Mouse (Mus musculus) MEL (cell line): ENCODE data around the gene Rpl41. TPM values are rescaled to one million over a fixed set of nuclear protein-coding genes. Genes with fewer than 3 reads are reported as not detected.

Experiments
- DNase-seq: peaks from one replicate; pipeline ENCODE4 v3.0.0; 2011; ENCODE audit warnings: low read depth, low spot score
- H3K27ac ChIP-seq: 2 replicates; pipeline ENCODE4 v1.5.1; 2012; ENCODE audit warnings: low read depth, mild to moderate bottlenecking, control low read depth, low read length, moderate library complexity; ENCODE audit not compliant: control insufficient read depth
- H3K27me3 ChIP-seq, 2 experiments: fragments of 150-350 bp in 1 of 2; sonication (generic) in 1 of 2; 2 replicates each; pipeline ENCODE4 v1.6.1; 2012; ENCODE audit warnings: low read length in 2 of 2, mild to moderate bottlenecking in 2 of 2, improper control_type of control experiment in 1 of 2, moderate library complexity in 1 of 2; ENCODE audit not compliant: insufficient read depth in 2 of 2, control insufficient read depth in 1 of 2
- H3K36me3 ChIP-seq, 2 experiments: 2 replicates each; pipeline ENCODE4 v1.6.1; 2012 to 2014; ENCODE audit warnings: low read length in 2 of 2, improper control_type of control experiment in 1 of 2, inconsistent platforms in 1 of 2, mild to moderate bottlenecking in 1 of 2; ENCODE audit not compliant: insufficient read depth in 2 of 2, control insufficient read depth in 1 of 2
- H3K4me1 ChIP-seq, 2 experiments: fragments of 150-350 bp in 1 of 2; sonication (generic) in 1 of 2; 2 replicates each; pipeline ENCODE4 v1.6.1; 2012; ENCODE audit warnings: low read length in 2 of 2, improper control_type of control experiment in 1 of 2, mild to moderate bottlenecking in 1 of 2; ENCODE audit not compliant: insufficient read depth in 2 of 2, control insufficient read depth in 1 of 2
- H3K4me3 ChIP-seq, 2 experiments: fragments of 150-350 bp in 1 of 2; sonication (generic) in 1 of 2; 2 replicates each; pipeline ENCODE4 v1.5.1; 2012; ENCODE audit warnings: low read depth in 2 of 2, low read length in 2 of 2, mild to moderate bottlenecking in 2 of 2, moderate library complexity in 2 of 2, control low read depth in 1 of 2, improper control_type of control experiment in 1 of 2; ENCODE audit not compliant: control insufficient read depth in 1 of 2, insufficient read depth in 1 of 2
- H3K79me2 ChIP-seq: 2 replicates; pipeline ENCODE4 v1.6.1; 2012; ENCODE audit warnings: mild to moderate bottlenecking, low read length, moderate library complexity; ENCODE audit not compliant: control insufficient read depth, poor library complexity, insufficient read depth
- H3K9ac ChIP-seq: 2 replicates; pipeline ENCODE4 v1.6.1; 2012; ENCODE audit warnings: low read depth, mild to moderate bottlenecking, control low read depth, low read length, moderate library complexity; ENCODE audit not compliant: control insufficient read depth, poor library complexity, severe bottlenecking
- H3K9me3 ChIP-seq: fragments of 150-350 bp; sonication (generic); replicated peaks from 2 replicates; pipeline ENCODE4 v1.6.1; 2012; ENCODE audit warnings: mild to moderate bottlenecking, low read length, improper control_type of control experiment, moderate library complexity; ENCODE audit not compliant: insufficient read depth
- CHD2 ChIP-seq: IDR thresholded peaks from 2 replicates; pipeline ENCODE4 v1.6.1; 2011; ENCODE audit warnings: low read length, improper control_type of control experiment
- CTCF ChIP-seq, 3 experiments: IDR thresholded peaks in 2 of 3; conservative IDR thresholded peaks in 1 of 3; 2 replicates each; pipeline ENCODE4 v1.5.1; 2011 to 2012; ENCODE audit warnings: low read length in 3 of 3, low read depth in 2 of 3, mild to moderate bottlenecking in 2 of 3, improper control_type of control experiment in 1 of 3, inconsistent platforms in 1 of 3, mixed read lengths in 1 of 3, moderate library complexity in 1 of 3; ENCODE audit not compliant: control insufficient read depth in 1 of 3, insufficient read depth in 1 of 3, poor library complexity in 1 of 3, severe bottlenecking in 1 of 3
- ELF1 ChIP-seq: IDR thresholded peaks from 2 replicates; pipeline ENCODE4 v1.6.1; 2014; ENCODE audit warnings: low read depth, mild to moderate bottlenecking, inconsistent platforms, low read length, improper control_type of control experiment, moderate library complexity
- HCFC1 ChIP-seq: IDR thresholded peaks from 2 replicates; pipeline ENCODE4 v1.6.1; 2012; ENCODE audit warnings: low read depth, mild to moderate bottlenecking, inconsistent platforms, low read length, improper control_type of control experiment, moderate library complexity
- KAT2A ChIP-seq: conservative IDR thresholded peaks from 2 replicates; pipeline ENCODE4 v1.6.1; 2012; ENCODE audit warnings: low read depth, low read length, improper control_type of control experiment, inconsistent platforms
- MAX ChIP-seq: IDR thresholded peaks from 2 replicates; pipeline ENCODE4 v1.6.1; 2011; ENCODE audit warnings: low read length, improper control_type of control experiment
- MAZ ChIP-seq: IDR thresholded peaks from 2 replicates; pipeline ENCODE4 v1.6.1; 2012; ENCODE audit warnings: low read depth, mild to moderate bottlenecking, inconsistent platforms, low read length, improper control_type of control experiment
- MEF2A ChIP-seq: IDR thresholded peaks from 2 replicates; pipeline ENCODE4 v1.6.1; 2014; ENCODE audit warnings: low read depth, mild to moderate bottlenecking, inconsistent platforms, low read length, improper control_type of control experiment; ENCODE audit not compliant: poor library complexity, insufficient replicate concordance, severe bottlenecking; ENCODE audit errors: extremely low read depth
- MXI1 ChIP-seq: IDR thresholded peaks from 2 replicates; pipeline ENCODE4 v1.6.1; 2011; ENCODE audit warnings: mild to moderate bottlenecking, low read depth, low read length, improper control_type of control experiment
- MYB ChIP-seq: IDR thresholded peaks from 2 replicates; pipeline ENCODE4 v1.6.1; 2011; ENCODE audit warnings: mild to moderate bottlenecking, low read depth, low read length, improper control_type of control experiment
- NELFE ChIP-seq: IDR thresholded peaks from 2 replicates; pipeline ENCODE4 v1.6.1; 2011; ENCODE audit warnings: low read depth, low read length, improper control_type of control experiment
- NRF1 ChIP-seq: IDR thresholded peaks from 2 replicates; pipeline ENCODE4 v1.6.1; 2014; ENCODE audit warnings: low read depth, mild to moderate bottlenecking, inconsistent platforms, low read length, improper control_type of control experiment, moderate library complexity; ENCODE audit not compliant: poor library complexity, insufficient read depth, severe bottlenecking
- POLR2AphosphoS2 ChIP-seq: IDR thresholded peaks from 2 replicates; pipeline ENCODE4 v1.6.1; 2011; ENCODE audit warnings: low read length, improper control_type of control experiment
- RAD21 ChIP-seq: IDR thresholded peaks from 2 replicates; pipeline ENCODE4 v1.6.1; 2011; ENCODE audit warnings: mild to moderate bottlenecking, low read depth, low read length, improper control_type of control experiment
- SIN3A ChIP-seq: IDR thresholded peaks from 2 replicates; pipeline ENCODE4 v1.6.1; 2012; ENCODE audit warnings: low read length, improper control_type of control experiment, inconsistent platforms
- TCF12 ChIP-seq: IDR thresholded peaks from 2 replicates; pipeline ENCODE4 v1.6.1; 2014; ENCODE audit warnings: low read depth, mild to moderate bottlenecking, inconsistent platforms, low read length, improper control_type of control experiment, moderate library complexity
- UBTF ChIP-seq: IDR thresholded peaks from 2 replicates; pipeline ENCODE4 v1.6.1; 2012; ENCODE audit warnings: low read depth, mild to moderate bottlenecking, inconsistent platforms, low read length, improper control_type of control experiment, moderate library complexity, borderline replicate concordance; ENCODE audit not compliant: insufficient read depth
- USF1 ChIP-seq: IDR thresholded peaks from 2 replicates; pipeline ENCODE4 v1.6.1; 2014; ENCODE audit warnings: low read depth, mild to moderate bottlenecking, inconsistent platforms, low read length, improper control_type of control experiment, moderate library complexity
- ZKSCAN1 ChIP-seq: IDR thresholded peaks from 2 replicates; pipeline ENCODE4 v1.6.1; 2012; ENCODE audit warnings: low read depth, mild to moderate bottlenecking, inconsistent platforms, low read length, improper control_type of control experiment, moderate library complexity
- ZNF384 ChIP-seq: IDR thresholded peaks from 2 replicates; pipeline ENCODE4 v1.6.1; 2012; ENCODE audit warnings: low read depth, mild to moderate bottlenecking, inconsistent platforms, low read length, improper control_type of control experiment
- polyA plus RNA-seq, 2 experiments: library from polyadenylated mRNA; stranded (reverse) in 1 of 2; unstranded in 1 of 2; fragments of >175 nt in 1 of 2; fragments of >200 nt in 1 of 2; gene quantifications; 2 replicates each; pipeline versions ENCODE4 v1.2.1 to v1.2.4; 2012; ENCODE audit warnings: low replicate concordance in 2 of 2, low read depth in 1 of 2; ENCODE audit not compliant: insufficient read length in 2 of 2, insufficient read depth in 1 of 2, missing spikeins in 1 of 2
- total RNA-seq: library from RNA; depleted of rRNA; stranded (reverse); fragments of 300-350 nt; gene quantifications from 2 replicates; pipeline ENCODE4 v1.2.3, GENCODE M21; 2012

Rpl41 gene
- total and polyA plus RNA-seq, 3 experiments = 274 to 10,905 (median 6,931) TPM

GRCm38 (mm10) chr10:128509831-128510230, 39.3 kb downstream of the Rpl41 start:
- H3K36me3 ChIP-seq = peaks cover 0 to 8% of the 10 kb centered on the region in 2 experiments; a peak in 2 of 4 replicates

GRCm38 (mm10) chr10:128509203-128509602, 39.9 kb downstream of the Rpl41 start:
- H3K9me3 ChIP-seq = no peaks in the 10 kb centered on the region
- H3K9ac ChIP-seq = no peak overlapping the region
- H3K27me3 ChIP-seq = no peaks in the 10 kb centered on the region
- no peak overlapping the region for H3K4me3 ChIP-seq
- H3K4me1 ChIP-seq = peaks cover 8 to 15% of the 10 kb centered on the region in 2 experiments
- H3K27ac ChIP-seq = no peak overlapping the region
- H3K79me2 ChIP-seq = no peaks in the 10 kb centered on the region
- no peak for DNase-seq
- TF ChIP-seq MXI1 (no peak), TCF12 (no peak), ELF1 (no peak), USF1 (no peak), MAZ (no peak), ZKSCAN1 (no peak), CTCF (IDR thresholded peaks at IDR 0.05 in 2 of 3, conservative IDR thresholded peaks at IDR 0.05 in 1 of 3; ENCODE audit: control insufficient read depth in 1 of 3, insufficient read depth in 1 of 3, low read depth in 2 of 3, low read length in 3 of 3, poor library complexity in 1 of 3, severe bottlenecking in 1 of 3) (no peak), NELFE (no peak), SIN3A (no peak), HCFC1 (no peak), MYB (no peak), MEF2A (no peak), KAT2A (no peak), UBTF (no peak)
- peaks cover 0 to 12% of the 10 kb centered on the region in 2 experiments; a peak in 2 of 4 replicates for H3K36me3 ChIP-seq

More at GRCm38 (mm10) chr10:128509831-128510230, 39.3 kb downstream of the Rpl41 start:
- Histone ChIP-seq H3K27me3 (no peaks in the 10 kb centered on the region), H3K27ac (no peak overlapping the region), H3K9me3 (no peaks in the 10 kb centered on the region), H3K9ac (no peak overlapping the region), H3K79me2 (no peaks in the 10 kb centered on the region), H3K4me1 (peaks cover 4 to 9% of the 10 kb centered on the region in 2 experiments)
- no peak for DNase-seq
- TF ChIP-seq CHD2 (no peak), RAD21 (no peak), ZNF384 (no peak), MXI1 (no peak), MYB (no peak), NRF1 (no peak), MAX (no peak), POLR2AphosphoS2 (no peak)
- TF ChIP-seq, all 39 proteins: peak for 0
- no peak overlapping the region for H3K4me3 ChIP-seq
